Mouse (Mus musculus) heart, postnatal 0 days (tissue): ENCODE results near the gene Cadps2.

Source experiments
- CTCF ChIP-seq: IDR thresholded peaks from 2 replicates; pipeline ENCODE4 v1.5.1; 2016; ENCODE audit warnings: antibody characterized with exemption, control low read depth, low read depth
- EP300 ChIP-seq: IDR thresholded peaks from 2 replicates; pipeline ENCODE4 v1.6.1; 2016; ENCODE audit warnings: antibody characterized with exemption, low read depth

DNA sequence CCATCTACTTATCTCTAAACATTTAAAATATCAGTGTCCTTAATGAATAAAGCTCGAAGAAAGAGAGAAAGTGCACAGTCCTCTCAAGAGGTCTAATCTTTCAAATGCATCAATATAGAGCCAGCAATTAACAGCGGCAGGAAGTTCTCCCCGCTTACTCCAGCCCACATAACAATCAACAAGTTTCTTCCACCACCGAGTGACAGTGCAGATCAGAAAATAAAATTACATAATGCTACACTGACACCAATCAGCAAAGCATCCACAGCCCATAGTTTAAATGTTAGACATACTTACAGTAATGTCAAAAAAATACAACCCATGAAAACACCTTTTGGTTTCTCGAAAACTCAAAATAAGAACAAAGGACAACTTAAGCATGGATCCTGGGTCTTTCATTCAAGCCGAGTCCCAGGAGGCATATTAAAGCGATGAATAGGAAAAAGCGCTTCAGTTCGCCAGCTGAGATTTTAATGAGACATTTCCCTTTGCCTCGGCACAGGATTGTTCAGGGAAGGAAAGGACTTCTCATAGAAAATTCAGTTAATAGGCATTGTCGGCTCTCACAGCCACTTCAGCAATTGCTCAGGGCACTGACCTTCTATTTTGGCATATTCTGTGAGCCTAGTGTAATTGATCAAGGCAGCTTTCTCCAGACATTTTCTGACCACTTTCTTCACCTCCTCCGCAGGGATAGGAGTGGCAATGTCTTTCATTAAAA is 456.8 kb downstream of the Cadps2 start:
- TF ChIP-seq CTCF (no peak), EP300 (no peak)
